Mouse (Mus musculus) large intestine, adult 2 months (tissue): Measurements from ENCODE around the gene Sigirr. TPM values are rescaled to one million over a fixed set of nuclear protein-coding genes. Genes with fewer than 3 reads are reported as not detected.

Source experiments
- DNase-seq: peaks from one replicate; pipeline ENCODE4 v3.0.0-alpha.2; 2012; ENCODE audit warnings: low read depth, low spot score
- WGBS: fragments of 180-500 bp; shearing (Covaris S2); methylation state at CpG from one replicate; pipeline ENCODE4 v1.1.7; 2018; 5-methylcytosine and 5-hydroxymethylcytosine counted together
- polyA plus RNA-seq: library from polyadenylated mRNA; depleted of rRNA; stranded (reverse); fragments of >200 nt; gene quantifications from 2 replicates; pipeline ENCODE4 v1.2.3, GENCODE M21; 2012

The Sigirr gene
- polyA plus RNA-seq, 1 experiment = 41.3 TPM

DNA sequence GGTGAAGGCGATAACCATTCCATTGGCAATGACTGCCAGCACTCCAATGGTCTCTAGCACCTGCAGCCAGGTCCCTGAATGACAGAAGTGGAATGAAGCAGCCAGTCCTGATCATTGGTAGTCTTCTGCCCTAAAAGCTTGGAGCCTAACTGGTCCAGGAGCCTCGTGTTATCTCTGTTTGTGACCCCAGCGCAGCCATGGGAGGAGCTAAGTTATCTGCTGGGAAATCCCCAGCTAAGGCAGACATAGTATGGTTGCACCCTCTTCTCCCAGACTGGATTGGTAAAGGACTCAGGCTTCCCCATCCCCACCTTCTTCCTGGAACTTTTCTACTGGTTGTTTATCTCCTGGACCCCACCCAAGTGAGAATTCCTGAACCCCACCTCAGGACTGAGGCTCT, 2.8 kb upstream of the Sigirr start:
- no peak for DNase-seq

DNA sequence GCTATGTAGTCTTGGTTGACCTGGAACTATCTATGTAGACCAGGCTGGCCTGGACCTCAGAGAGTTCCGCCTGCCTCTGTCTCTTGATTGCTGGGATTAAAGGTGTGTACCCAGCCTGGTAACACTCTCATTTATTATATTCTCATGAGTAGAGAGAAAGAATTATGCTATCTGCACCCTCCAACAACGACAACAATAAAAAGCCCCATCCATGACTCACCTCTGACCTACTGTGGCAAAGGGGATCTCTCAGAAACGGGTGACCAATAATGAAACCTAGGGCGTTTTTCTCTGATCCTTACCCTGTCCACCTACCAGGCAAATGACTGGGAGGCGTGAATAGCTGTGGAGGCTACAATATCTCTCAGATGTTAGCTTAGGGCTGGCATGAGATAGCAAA, 3.2 kb downstream of the Sigirr start:
- WGBS = 61% methylated on average over 5 of the region's 5 CpGs
- no peak for DNase-seq

More for the DNA sequence above, 2.8 kb upstream of the Sigirr start:
- 59% methylated on average over 3 of the region's 3 CpGs for WGBS

DNA sequence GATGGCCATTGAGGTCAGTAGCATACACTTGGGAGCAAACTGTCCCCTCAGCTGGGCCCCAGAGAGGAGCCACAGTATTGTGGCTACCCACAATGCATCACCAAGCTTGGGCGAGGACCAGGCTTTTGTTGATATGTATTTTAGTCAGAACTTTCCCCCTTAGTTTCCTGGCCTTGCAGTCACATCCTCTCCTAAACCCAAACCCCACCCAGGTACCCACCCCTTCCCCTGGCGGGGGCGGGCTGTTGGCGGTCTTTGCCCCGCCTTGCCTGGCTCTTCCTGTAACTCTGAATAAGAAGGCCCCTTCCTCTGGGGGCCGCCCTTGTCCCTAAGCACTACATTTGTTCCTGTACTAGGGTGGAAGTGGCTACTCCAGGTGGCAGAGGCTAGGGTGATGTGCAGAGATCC, 3.7 kb downstream of the Sigirr start:
- 50% methylated on average over 6 of the region's 6 CpGs for WGBS
- DNase-seq = no peak

DNA sequence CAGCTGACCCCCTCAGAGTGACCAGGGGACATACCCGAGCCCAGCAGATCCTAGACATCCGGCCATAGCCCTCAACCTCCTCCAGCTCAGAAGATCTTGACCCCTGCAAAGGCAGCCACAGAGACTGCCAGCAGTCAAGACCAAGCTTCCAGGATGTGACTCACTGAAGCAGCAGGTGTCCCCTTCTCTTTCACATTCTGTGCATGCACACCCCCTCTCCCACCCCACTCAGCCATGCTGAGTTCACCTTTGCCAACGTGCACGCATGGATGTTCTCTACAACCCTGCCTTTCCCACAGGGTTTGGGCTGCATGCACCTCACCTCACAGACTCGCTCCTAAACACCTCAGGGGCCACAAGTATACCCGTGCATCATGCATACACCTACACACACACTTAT, 4.4 kb downstream of the Sigirr start:
- no peak for DNase-seq
- WGBS = 78% methylated on average over 6 of the region's 6 CpGs

DNA sequence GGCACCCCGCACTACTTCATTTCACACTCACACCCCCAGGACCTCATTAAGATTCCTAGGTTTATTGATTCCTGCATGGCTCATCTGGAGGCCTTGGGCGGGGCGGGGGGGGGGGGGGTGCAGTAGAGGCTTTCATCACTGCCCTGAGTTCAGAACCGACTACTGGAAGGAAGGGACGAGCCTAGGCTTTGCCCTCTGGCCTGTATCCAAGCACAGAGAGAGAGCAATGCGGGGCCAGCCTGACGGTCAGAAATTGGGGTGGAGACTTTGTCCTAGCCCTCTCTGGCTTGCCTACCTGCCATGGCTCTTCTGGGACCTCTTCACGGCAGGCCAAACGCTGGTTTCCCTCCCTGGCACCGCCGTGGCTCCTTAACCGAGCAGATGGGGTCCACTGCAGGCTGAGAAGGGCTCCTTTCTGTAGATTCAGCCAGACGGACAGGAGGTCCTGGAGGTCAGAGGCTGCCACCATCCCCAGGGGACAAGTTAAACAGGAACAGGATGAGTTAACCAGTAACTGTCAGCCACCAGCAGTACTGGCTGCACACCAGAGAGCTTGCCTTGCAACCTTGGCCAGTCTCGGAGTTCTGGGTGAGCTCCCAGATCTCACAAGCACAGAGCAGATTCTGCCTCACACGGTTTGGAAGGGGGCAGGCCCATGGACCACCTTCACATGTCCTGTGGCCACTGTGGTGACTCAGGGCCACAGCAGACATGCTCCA, 5.7 kb downstream of the Sigirr start:
- WGBS = 58% methylated on average over 15 of the region's 15 CpGs
- DNase-seq = no peak

DNA sequence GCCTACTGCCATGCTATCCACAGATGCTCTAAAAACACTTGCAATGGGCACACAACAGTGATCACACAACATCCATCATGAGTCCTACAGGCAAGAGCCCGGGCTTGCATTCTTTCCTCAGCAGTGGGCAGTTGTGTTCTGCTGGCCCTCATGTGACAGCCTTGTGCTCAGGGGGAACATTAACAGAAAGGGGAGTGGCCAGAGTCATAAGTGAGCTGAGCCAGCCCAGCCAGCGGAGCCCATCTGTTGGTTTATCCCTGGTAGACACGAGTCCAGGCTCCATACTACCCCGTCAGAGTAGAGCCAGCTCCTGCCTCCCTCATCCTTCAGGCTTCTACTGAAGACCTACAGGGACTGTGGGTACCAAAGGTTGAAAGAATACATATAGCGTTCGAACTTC, 6.4 kb downstream of the Sigirr start:
- DNase-seq = no peak
- 84% methylated on average over 6 of the region's 6 CpGs for WGBS

DNA sequence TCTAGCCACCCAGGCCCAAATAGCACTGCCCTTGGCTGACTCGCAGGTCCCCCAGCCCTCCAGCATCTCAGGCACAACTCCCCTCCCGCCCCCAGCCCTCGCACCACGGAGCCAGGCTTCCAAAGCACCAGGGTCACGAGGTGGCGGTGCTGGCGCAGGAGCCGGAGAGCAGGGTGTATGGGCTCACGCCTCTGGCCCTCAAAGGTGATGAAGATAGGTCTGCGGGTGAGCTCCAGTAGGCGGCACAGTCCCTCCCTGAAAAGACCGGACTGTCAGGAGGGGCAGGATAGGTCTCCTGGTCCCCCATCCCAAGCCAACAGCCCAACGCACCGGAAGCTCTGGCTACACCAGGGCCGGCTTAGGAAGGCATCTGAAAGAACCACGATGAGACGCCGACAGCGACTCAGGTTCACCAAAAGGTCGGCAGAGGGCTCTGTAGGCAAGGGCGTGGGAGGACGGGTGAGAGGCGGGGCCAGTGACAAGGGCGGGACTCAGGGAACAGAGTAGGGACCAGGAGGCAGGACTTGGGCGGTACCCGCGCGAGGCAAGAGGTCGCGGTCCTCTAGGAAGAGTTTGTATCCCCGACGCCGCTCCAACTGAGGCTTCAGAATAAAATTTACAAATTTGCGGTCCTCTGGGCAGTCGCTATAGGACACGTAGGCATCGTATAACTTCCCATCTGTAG, 8.2 kb downstream of the Sigirr start:
- WGBS = 19% methylated on average over 37 of the region's 37 CpGs
- DNase-seq = no peak

DNA sequence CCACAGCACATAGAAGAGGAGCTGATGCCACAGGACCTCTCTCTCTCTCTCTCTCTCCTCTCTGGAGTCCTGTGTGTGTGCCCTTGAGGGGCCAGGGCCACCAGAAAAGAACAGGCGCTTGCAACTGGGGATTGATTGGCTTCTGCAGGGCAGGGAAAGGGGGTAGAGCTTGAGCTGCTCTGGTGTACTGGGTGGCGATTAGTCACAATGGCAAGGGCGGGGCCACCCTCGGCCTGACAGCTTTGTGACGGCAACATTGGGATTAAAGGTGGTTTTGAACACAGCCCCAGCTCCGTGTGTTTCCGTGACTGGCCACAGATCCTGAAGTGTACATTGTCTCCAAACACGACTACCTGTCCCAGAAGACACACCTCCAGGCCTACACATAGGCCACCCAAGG, 10.1 kb downstream of the Sigirr start:
- DNase-seq = no peak
- 34% methylated on average over 8 of the region's 8 CpGs for WGBS

DNA sequence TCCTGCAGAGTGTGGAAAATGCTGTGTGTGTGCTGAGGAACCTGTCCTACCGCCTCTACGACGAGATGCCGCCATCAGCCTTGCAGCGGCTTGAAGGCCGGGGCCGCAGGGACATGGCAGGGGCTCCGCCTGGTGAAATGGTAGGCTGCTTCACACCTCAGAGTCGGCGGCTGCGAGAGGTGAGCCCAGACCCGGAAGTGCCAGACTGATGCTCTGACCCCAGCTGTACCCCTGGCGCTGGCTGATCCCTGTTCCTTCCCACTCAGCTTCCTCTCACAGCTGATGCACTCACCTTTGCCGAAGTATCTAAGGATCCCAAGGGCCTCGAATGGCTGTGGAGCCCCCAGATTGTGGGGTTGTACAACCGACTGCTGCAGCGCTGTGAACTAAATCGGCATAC, 11.9 kb downstream of the Sigirr start:
- 55% methylated on average over 18 of the region's 18 CpGs for WGBS
- DNase-seq = no peak

DNA sequence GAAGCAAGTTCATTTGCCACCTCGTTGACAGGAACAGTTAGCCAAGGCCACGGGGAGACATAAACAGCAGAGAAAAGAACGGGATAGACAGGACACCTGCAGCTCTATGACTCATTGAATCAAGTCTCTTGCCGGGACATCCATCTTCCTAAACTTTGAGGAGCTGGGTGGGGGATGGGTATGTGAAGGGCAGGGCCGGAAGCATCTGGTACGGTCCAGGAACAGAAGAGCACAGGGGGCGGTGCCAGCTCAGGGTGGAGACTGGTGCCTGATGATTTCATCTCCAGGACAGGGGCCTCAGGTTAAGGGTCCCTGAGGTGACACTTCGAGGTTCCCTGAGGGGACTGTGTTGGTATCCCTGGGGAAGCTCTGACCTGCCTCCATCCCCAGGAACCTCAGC, 12.5 kb downstream of the Sigirr start:
- DNase-seq = no peak

DNA sequence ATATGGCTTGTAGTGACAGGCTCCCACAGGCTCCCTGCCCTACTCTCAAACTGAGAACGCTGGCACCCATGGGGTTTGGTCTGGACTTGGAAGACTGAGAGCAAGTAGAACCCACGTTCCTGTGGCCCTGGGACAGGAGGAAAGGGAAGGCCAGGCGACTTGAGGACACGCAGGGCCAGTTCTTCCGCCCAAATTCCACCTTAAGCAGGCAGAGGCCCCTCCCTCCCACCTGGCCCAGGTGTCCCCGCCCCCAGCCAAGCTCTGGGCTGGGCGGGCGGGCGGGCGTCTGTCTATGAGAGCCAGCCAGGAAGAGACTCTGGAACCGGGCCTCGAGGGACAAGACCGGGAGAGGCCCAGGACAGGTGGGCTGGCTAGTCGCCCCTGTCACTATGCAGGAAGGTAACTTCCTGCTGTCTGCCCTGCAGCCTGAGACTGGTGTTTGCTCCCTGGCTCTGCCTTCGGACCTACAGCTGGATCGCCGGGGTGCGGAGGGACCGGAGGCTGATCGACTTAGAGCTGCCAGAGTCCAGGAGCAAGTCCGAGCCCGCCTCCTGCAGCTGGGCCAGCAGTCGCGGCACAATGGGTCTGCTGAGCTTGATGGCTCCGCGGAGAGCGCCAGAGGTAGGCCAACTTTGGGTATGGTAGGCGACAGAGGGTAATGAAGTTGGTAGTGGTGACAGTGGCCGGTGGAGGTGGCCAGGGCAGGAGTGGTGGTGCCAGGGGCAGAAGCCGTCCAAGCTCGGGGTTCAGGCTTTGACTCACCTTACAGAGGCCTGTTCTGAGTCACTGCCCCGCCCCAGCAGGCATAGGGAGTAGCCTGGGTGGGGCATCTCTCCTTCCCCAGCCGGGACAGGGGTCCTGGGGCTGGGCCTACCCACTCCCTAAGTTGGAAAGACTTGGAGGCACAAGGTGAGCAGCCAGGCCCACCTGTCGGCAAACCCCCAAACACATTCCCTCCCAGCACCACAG, 20.6 kb downstream of the Sigirr start:
- DNase-seq = no peak
- WGBS = 13% methylated on average over 29 of the region's 34 CpGs

More for the DNA sequence above, 12.5 kb downstream of the Sigirr start:
- WGBS = 38% methylated on average over 8 of the region's 8 CpGs

DNA sequence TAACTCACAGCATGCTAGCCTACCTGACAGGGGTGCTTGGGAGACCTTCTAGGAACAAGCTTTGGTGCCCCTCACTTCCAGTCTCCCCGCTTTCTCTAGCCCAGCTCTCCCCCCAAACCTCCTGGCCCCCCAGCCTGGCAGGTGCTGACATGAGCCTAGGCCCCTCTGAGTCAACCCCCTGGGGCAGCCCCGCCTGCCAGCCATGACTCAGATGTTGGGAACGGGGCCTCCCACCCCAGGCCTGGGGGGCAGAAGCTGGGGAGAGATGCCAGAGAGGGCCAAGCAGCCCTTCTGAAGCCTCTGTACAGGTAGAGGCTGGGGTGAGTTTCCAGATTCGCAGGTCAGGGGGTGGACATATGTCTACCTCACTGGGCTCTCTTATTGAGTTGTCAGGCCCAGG, 21.5 kb downstream of the Sigirr start:
- no peak for DNase-seq
- 80% methylated on average over 4 of the region's 4 CpGs for WGBS

DNA sequence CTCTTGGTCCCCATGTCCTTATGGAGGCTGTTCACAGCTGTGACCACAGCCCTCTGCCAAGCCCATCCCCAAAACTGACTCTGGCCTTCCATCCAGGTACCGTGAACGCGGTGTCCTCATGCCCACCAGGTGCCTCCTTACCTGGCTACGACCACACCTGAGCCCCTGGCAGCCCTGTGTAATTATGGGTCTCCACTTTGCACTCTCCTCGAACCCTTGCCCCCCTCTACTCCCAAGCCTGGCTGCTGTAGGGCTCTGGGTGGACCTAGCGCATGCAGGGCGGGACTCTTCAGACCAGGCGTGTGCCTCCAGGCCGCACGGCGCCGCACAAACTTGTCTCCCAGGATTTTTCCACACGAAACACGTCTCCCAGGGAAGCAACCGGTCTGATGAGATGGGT, 22.5 kb downstream of the Sigirr start, which contains the start of gene Pkp3:
Gene Pkp3 (plus strand): TSS at position 378 of the 400 bp plus-strand sequence.
- DNase-seq = no peak
- 91% methylated on average over 15 of the region's 15 CpGs for WGBS

DNA sequence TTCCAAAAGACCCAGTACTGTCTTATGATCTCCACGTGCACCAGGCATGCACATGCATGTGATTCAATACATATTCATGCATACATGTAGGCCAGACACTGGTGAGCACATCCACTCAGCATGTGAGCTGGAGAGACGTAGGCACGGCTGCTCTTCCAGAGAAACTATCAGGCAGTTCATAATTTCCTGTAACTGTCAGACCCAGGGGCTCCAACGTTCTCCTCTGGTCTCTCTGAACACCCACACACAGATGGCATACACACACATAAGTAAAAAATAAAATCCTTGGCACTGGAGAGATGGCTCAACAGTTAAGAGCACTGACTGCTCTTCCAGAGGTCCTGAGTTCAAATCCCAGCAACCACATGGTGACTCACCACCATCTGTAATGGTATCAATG, 26.6 kb downstream of the Sigirr start:
- DNase-seq = no peak
- WGBS = 75% methylated on average over 4 of the region's 4 CpGs

DNA sequence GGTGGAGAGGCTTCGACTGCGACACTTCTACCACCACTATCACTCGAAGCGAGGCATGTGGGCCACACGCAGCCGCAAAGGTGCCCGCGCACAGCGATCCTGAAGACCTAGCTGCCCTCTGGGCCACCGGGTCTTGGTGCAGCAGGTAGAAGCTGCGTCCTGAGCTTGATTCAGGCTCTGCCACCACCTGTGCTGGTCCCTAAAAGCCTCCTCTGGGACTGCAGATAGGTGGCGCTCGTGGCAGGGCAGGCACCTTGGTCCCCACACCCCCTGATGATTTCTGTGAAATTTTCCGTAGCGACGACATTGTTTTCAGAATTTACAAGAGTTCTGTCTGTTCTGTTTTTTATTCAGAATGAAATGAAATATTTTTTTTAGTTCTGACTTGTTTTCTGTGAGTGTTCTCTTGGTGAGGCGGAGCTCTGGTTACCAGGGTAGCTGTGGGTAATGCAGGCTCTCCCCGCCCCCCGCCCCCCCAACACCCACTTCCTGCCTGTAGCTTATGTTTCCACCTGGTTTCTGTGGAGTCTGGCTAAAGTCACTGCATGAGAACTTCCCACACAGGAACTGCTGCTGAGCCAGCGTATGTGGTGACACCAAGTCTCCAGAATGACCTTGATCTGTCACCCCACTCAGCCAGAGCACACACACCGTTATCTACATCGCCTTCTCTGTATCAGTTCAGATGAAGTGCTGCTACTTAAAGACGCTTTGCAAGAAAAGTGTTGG, 28.2 kb downstream of the Sigirr start:
- DNase-seq = no peak
- 36% methylated on average over 23 of the region's 23 CpGs for WGBS

DNA sequence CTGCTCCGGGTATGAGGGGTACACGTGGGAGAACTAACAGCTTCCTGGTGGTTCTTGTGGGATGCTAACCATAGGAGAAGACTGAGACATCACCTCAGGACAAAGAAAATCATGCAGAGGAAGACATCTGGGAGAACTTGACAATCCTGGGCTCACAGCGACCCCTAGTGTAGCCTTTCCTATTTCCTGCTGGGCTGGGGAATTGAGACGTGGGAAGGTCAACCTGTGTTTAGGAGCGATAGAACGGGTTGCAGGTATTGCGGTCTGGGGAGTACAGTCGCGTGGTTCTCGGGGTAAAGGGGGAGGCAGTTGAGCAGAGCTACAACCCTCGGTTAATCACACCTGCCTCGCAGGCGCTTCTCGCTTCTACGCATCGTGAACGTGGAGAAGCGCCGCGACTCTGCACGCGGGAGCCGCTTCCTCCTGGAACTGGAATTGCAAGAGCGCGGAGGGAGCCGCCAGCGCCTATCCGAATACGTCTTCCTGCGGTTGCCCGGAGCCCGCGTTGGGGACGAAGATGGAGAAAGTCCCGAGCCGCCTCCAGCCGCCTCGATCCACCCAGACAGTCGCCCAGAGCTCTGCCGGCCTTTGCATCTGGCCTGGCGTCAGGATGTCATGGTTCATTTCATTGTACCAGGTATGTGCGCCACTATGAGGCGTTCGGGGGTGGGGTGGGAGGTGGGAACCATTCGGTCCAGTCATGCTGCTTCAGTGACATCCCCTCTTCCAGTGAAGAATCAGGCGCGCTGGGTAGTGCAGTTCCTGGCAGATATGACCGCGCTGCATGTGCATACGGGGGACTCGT, 30.1 kb downstream of the Sigirr start:
- WGBS = 3% methylated on average over 51 of the region's 51 CpGs
- peak; percentile 79 for DNase-seq

DNA sequence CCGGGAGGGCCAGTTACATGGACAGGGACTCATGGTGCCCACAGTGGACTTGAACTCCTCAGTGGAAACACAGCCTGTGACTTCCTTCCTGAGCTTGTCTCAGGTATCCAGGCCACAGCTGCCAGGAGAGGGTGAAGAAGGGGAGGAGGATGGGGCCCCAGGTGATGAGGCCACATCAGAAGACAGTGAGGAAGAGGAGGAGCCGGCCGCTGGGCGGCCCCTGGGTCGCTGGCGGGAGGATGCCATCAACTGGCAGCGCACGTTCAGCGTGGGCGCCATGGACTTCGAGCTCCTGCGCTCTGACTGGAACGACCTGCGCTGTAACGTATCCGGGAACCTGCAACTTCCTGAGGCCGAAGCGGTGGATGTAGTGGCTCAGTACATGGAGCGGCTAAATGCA, 32.0 kb downstream of the Sigirr start:
- DNase-seq = no peak
- WGBS = 80% methylated on average over 19 of the region's 19 CpGs

DNA sequence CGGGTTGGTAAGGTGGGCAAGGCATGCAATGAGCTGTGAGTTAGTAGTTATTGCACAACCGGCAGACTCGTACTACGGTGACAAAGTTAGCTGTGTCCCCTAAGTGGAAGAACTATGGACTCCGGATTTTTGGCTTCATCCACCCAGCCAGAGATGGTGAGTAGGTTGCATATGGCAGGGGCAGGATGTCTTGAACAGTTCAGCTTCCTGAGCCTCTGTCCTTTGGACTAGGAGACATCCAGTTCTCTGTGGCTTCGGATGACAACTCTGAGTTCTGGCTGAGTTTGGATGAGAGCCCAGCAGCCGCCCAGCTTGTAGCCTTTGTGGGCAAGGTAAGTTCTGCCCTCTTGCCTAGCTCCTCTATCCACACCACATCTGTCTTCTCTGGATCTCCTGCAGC, 35.8 kb downstream of the Sigirr start:
- DNase-seq = no peak
- WGBS = 32% methylated on average over 7 of the region's 7 CpGs

DNA sequence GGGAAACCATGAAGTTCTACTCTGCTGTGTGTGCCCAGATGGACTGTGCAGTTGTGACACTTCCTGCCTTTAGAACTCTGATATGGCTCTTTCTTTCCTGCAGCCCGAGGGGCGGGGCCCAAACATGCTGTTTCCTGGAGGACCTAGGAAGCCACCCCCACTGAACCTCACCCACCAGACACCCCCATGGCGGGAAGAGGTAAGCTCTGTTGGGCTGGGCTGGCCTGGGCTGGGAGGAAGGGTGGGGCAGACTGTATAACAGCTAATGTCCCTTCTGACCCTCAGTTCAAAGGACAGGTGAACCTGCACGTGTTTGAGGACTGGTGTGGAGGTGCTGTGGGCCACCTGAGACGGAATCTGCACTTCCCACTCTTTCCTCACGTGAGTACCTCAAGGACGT, 36.2 kb downstream of the Sigirr start:
- peak; percentile 83 for DNase-seq
- 29% methylated on average over 7 of the region's 7 CpGs for WGBS
